Mouse (Mus musculus): ENCODE measurements around the gene Csnk1g1.

DNA sequence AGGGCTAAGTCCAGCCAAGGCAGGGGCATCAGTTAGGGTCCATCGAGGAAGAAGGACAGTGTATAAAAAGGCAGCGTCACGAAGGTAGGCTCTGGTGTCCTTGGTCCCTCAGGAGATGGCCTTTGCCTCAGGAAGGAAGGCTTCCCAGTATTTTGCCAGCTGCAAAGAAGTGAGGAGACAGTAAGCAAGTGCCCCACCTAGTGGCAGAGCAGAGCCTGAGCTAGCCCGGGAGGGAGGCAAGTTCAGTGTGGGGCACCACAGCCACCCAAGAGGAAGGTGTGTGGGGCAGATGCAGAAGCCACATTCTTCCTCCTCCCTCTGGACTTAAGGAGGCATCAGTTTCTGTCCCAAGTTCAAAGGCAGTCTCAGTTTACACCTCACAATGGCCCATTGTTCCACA lies 179.7 kb downstream of the Csnk1g1 start:
- TF ChIP-seq ZC3H11A (IDR thresholded peaks at IDR 0.05; ENCODE audit: borderline replicate concordance, low read depth, low read length) (no peak), CHD2 (IDR thresholded peaks at IDR 0.05; ENCODE audit: low read depth, low read length) (no peak), ZNF384 (IDR thresholded peaks at IDR 0.05; ENCODE audit: low read depth, low read length) (no peak), HCFC1 (IDR thresholded peaks at IDR 0.05; ENCODE audit: borderline replicate concordance, insufficient read depth, low read length) (no peak)
